Mouse (Mus musculus) left cerebral cortex, postnatal 10 days (tissue): ENCODE measurements around the gene Smim6. TPM values are rescaled to one million over a fixed set of nuclear protein-coding genes. Genes with fewer than 3 reads are reported as not detected.

Source experiments
- DNase-seq, 2 experiments: peaks; one replicate each; pipeline ENCODE4 v3.0.0; 2021 to 2022; ENCODE audit warnings: low spot score in 2 of 2, mixed read lengths in 1 of 2; ENCODE audit errors: extremely low spot score in 1 of 2
- intact Hi-C: fragments of 180-260 bp; cut with DNase I; formaldehyde crosslinking; loops from one replicate; pipeline ENCODE4 v1.15.1; 2025
- total RNA-seq, 2 experiments: library from RNA; stranded (reverse); gene quantifications; 2 replicates each; pipeline ENCODE4 v1.2.3; 2021

Gene Smim6
- total RNA-seq, 2 experiments from 2014 or later = not detected

- DNase-seq = no peak
- intact Hi-C loops = no loop called here
Observed at GRCm38 (mm10) chr11:115929031-115929430, 17.2 kb downstream of the Smim6 start.

DNA sequence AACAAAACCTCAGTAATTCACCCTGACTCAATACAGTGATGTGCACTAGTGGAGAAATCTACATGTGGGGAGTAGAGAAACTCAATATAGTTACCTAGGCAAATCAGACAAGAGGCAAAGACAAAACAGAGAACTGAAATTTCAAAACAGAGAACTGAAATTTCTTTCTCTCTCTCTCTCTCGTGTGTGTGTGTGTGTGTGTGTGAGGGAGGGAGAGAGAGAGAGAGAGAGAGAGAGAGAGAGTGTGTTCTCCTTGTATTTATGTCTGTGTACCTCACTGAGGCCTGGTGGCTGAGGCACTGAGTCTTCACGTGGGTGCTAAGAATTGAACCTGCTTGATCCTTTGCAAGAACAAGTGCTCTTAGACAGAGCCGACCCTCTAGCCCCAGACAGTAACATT is 18.0 kb downstream of the Smim6 start:
- DNase-seq = no peak
- intact Hi-C loops = no loop called here

GRCm38 (mm10) chr11:115931235-115931634 is 19.4 kb downstream of the Smim6 start:
- intact Hi-C loops = no loop called here
- DNase-seq = no peak

GRCm38 (mm10) chr11:115933108-115933746 is 21.4 kb downstream of the Smim6 start, which contains the start of the genes Sap30bp and Recql5:
Sap30bp (plus strand) TSS chr11:115933282.
Recql5 (minus strand) TSS chr11:115933477.
- intact Hi-C loops = no loop called here
- DNase-seq = peak; percentile 98

DNA sequence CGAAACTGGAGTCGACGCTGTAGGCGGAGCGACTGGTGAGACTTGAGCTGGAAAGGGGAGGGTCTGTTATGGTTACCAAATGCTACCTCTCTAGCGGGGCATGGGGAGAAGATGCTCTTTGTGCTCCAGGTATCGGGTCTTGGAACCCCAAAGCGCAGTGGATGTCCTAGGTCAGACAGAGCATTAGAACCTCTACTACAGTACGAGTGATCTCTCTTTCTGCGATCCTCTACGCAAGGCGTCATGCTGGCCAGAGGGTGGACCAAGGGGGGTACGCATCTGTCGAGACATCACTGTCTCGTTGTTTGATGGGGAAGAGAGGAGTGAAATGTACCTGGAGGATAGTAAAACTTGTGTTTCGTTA is 21.9 kb downstream of the Smim6 start:
- intact Hi-C loops = no loop called here
- no peak for DNase-seq

- intact Hi-C loops = loop anchor here (2.0 kb wide), 1 partner anchor 59 kb away; no protein-coding TSS in a partner anchor
- peak; percentile 52 to 63 for DNase-seq
Observed at GRCm38 (mm10) chr11:115939690-115940329, 28.0 kb downstream of the Smim6 start.

DNA sequence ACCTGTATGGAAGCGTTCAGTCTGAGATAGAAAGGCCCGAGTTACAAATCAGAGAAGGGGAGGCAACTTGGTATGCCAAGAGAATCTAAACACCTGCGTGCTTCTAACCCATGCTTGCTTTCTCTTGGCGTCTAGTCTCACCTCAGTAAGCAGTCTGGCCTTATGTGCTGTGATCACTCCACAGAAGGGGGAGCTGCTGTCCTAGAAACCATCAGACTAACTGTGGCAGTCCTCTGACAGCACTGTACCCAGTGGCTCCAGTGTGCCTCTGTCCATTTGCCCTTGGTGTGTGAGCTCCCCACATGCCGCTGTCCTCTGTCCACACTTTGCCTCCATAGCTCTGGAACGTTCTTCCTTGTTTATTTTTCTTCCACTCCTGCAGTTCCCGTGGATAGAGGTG is 30.2 kb downstream of the Smim6 start:
- intact Hi-C loops = no loop called here
- DNase-seq = no peak

DNA sequence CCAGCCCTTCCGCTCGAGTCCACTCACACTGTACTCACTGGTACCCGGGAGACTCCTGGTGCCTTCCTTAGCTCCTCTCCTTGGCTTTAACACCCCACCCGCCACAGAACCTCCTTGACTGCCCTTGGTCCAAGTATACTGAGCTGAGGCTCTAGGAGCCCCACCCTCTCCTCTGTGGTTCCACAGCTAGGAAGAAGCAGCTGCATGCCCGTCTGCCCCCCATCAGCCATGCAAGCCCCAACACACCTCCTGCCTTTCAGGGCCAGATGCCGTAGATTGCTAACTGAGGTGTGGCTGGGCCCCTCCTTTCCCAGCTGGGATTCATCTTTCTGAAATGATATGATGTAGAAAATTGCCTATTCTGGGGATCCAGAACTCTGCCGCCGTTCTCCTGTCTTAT is 33.4 kb downstream of the Smim6 start:
- DNase-seq = no peak
- intact Hi-C loops = no loop called here

DNA sequence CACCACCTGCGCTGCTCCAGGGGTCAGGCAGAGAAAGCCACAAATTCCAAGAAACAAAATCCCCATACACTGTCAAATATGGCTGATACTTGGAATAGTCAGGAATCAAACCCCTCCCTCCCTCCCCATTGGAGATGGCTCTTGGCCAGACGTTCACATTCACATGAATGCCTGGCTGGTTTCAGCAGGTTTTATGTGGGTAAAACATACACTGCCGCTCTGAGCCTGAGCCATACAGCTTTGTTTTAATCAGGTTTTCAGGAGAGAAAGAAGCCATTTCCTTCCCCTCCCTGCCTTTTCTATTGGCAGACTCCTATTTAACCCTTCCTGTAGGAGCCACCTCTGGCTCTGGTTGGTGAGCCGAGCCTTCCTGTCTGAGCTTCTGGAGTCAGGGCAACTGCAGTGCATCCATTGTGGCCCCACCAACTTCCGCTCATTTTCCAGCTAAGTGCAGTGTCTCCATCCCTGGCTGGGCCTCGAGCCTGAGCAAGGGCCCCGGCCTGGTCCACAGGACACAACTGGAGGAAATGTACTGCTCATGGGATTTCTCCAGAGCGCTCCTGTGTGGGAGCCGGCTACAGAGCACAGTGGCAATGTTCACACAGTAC is 34.5 kb downstream of the Smim6 start:
- no peak for DNase-seq
- intact Hi-C loops = no loop called here

GRCm38 (mm10) chr11:115948316-115948715 is 36.5 kb downstream of the Smim6 start:
- DNase-seq = no peak
- intact Hi-C loops = no loop called here

GRCm38 (mm10) chr11:115950719-115951118 is 38.9 kb downstream of the Smim6 start:
- intact Hi-C loops = no loop called here

DNA sequence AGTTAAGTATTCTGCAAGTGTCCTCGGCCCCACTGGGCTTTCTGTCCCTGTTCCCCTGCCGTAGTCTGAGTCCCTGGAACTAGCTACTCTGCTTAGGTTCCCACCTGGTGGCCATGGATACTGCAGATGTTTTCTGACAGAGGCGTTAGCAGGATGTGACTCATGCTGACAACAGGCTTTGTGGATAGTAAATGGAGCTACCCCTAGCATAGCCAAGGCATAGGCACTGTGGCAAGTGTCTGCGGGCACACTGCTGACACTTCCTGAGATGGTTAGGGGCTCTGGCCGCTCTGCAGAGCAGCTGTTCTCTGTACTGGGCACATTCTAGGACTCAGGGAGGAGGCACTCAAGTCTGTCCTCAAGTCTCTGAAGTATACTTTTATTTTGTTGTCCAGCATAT is 42.9 kb downstream of the Smim6 start:
- intact Hi-C loops = no loop called here
- DNase-seq = no peak

More at GRCm38 (mm10) chr11:115950719-115951118, 38.9 kb downstream of the Smim6 start:
- DNase-seq = no peak

DNA sequence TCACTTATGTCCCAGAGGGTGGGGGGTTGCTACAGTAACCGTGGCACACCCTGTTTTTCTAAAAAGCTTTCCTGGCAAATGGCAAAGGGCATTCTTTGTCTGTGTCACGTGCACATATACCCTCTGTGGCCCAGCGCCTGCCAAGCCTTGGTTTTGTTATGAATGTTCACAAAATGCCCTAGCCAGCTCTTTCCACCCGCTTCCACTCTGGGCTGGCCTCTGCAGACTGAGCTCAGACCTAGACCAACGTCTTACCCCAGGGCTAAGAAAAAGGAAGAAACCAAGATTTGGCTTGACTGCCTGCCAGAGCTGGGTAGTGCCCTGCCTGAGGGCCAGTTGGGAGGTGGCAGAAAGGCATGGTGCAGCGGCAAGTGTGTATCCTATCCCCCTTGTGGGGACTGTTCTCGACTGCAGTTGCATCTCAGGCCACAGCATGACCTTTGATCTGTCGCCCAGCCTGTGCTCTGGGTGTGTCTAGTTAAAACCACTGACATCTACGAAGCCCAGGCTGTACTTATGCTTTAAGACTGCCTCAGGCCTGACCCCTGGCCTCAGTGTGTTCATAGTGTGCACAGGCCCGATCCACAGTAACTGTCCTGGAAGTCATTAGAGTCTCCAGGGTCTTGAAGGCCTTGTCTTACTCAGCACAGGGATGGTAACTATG is 43.5 kb downstream of the Smim6 start:
- no peak for DNase-seq
- intact Hi-C loops = no loop called here

- intact Hi-C loops = no loop called here
- no peak for DNase-seq
Observed at GRCm38 (mm10) chr11:115956453-115956852, 44.6 kb downstream of the Smim6 start.

- intact Hi-C loops = no loop called here
- DNase-seq = no peak
Observed at GRCm38 (mm10) chr11:115957971-115958370, 46.2 kb downstream of the Smim6 start.

DNA sequence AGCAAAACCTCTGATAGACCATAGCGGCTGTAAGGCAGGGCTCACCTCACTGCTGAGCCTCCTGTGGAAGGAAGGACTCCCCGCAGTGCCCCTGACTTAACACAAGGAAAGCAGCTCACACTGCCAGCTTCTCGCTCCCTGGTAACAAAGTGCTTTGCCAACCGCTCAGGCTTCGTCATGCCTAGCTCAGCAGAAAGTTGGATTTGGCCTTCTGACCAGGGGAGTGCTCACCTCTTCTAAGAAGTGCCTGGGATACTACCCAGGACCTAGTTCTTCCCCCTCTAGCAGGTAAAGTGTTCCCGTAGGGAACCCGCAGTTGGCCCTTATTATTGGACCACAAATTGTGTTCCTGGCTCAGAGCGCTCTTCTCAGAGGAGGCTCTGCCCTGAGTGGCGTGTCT is 47.2 kb downstream of the Smim6 start:
- DNase-seq = no peak
- intact Hi-C loops = no loop called here

- no peak for DNase-seq
- intact Hi-C loops = no loop called here
Observed at GRCm38 (mm10) chr11:115962651-115963412, 51.0 kb downstream of the Smim6 start.
